Mouse (Mus musculus): ENCODE measurements around the gene Nfatc2ip. TPM values are rescaled to one million over a fixed set of nuclear protein-coding genes. Genes with fewer than 3 reads are reported as not detected.

The Nfatc2ip gene
- 1 to 10 TPM; 4.3 to 5.5 TPM for polyA plus RNA-seq (2017; shearing (Covaris generic))

GRCm38 (mm10) chr7:126396298-126397119, at the start of gene Nfatc2ip:
Gene Nfatc2ip (minus strand): TSS chr7:126396737.

GRCm38 (mm10) chr7:126428631-126429502, 32.3 kb upstream of the Nfatc2ip start, which contains the start of gene Rabep2:
Gene Rabep2 (plus strand): TSS chr7:126428759.

GRCm38 (mm10) chr7:126414725-126415124, 18.2 kb upstream of the Nfatc2ip start, which contains the start of gene Cd19:
Gene Cd19 (minus strand): TSS chr7:126414889.

GRCm38 (mm10) chr7:126377278-126378158, 19.0 kb downstream of the Nfatc2ip start, which contains the start of gene Spns1:
Gene Spns1 (minus strand): TSS chr7:126377450.

GRCm38 (mm10) chr7:126369393-126369792, 27.1 kb downstream of the Nfatc2ip start, which contains the start of gene Lat:
Gene Lat (minus strand): TSS chr7:126369570.

Other genes starting within 250 kb of the Nfatc2ip start
- gene Xpo6, start 196.2 kb downstream of the Nfatc2ip start, polyA plus RNA-seq (2017; shearing (Covaris generic)): 100 to 1,000 TPM; 167 to 187 TPM
- 10 to 100 TPM; 36.9 to 49.1 TPM for gene Sbk1, start 124.1 kb downstream of the Nfatc2ip start, polyA plus RNA-seq (2017; shearing (Covaris generic))
- gene Lat, start 27.2 kb downstream of the Nfatc2ip start, polyA plus RNA-seq (2017; shearing (Covaris generic)): 100 to 1,000 TPM; 795 to 824 TPM
- gene Spns1, start 19.3 kb downstream of the Nfatc2ip start, polyA plus RNA-seq (2017; shearing (Covaris generic)): 10 to 100 TPM; 53.8 to 65.9 TPM
- gene Cd19, start 18.2 kb upstream of the Nfatc2ip start, polyA plus RNA-seq (2017; shearing (Covaris generic)): 10 to 100 TPM in 1 of 2 experiments, 1 to 10 TPM in 1; 5.3 to 17.9 TPM
- 10 to 100 TPM; 59.6 to 64.4 TPM for gene Rabep2, start 32.0 kb upstream of the Nfatc2ip start, polyA plus RNA-seq (2017; shearing (Covaris generic))
- 1 to 10 TPM in 1 of 2 experiments, under 1 TPM in 1; 0.66 to 1.6 TPM for gene Atp2a1, start 66.4 kb upstream of the Nfatc2ip start, polyA plus RNA-seq (2017; shearing (Covaris generic))
- 10 to 100 TPM; 47.9 to 49.6 TPM for gene Sh2b1, start 78.7 kb upstream of the Nfatc2ip start, polyA plus RNA-seq (2017; shearing (Covaris generic))
- gene Tufm, start 90.6 kb upstream of the Nfatc2ip start, polyA plus RNA-seq (2017; shearing (Covaris generic)): 100 to 1,000 TPM; 101 to 104 TPM
- gene Atxn2l, start 106.7 kb upstream of the Nfatc2ip start, polyA plus RNA-seq (2017; shearing (Covaris generic)): 100 to 1,000 TPM; 103 TPM
- 100 to 1,000 TPM; 157 to 175 TPM for gene Eif3c, start 169.7 kb upstream of the Nfatc2ip start, polyA plus RNA-seq (2017; shearing (Covaris generic))
- gene Apobr, start 188.2 kb upstream of the Nfatc2ip start, polyA plus RNA-seq (2017; shearing (Covaris generic)): 1 to 10 TPM; 3.1 to 5.4 TPM
- 100 to 1,000 TPM in 1 of 2 experiments, 10 to 100 TPM in 1; 81.6 to 107 TPM for gene Cln3, start 189.1 kb upstream of the Nfatc2ip start, polyA plus RNA-seq (2017; shearing (Covaris generic))
- under 1 TPM in 1 of 2 experiments, not detected in 1; 0.42 TPM for gene Il27, start 198.2 kb upstream of the Nfatc2ip start, polyA plus RNA-seq (2017; shearing (Covaris generic))
- gene Nupr1, start 234.1 kb upstream of the Nfatc2ip start, polyA plus RNA-seq (2017; shearing (Covaris generic)): 10 to 100 TPM in 1 of 2 experiments, 1 to 10 TPM in 1; 6.0 to 12.8 TPM

All from inflammation-experienced regulatory T-cells (primary cell).